Mouse (Mus musculus) hindbrain, embryonic 15.5 days (tissue): Measurements from ENCODE around the gene Csnk1g2. TPM values are rescaled to one million over a fixed set of nuclear protein-coding genes. Genes with fewer than 3 reads are reported as not detected.

Experiments used
- ATAC-seq: fragments of 200-750 bp; cut with Nextera tagmentation; 2 replicates; pipeline ENCODE4 v1.8.0; 2017; ENCODE audit warnings: low read depth, moderate number of reproducible peaks, moderate TSS enrichment; ENCODE audit not compliant: low FRiP score
- H3K27ac ChIP-seq: fragments of 300-500 bp; sonication (generic); replicated peaks from 2 replicates; pipeline ENCODE4 v1.5.1; 2015; ENCODE audit warnings: mild to moderate bottlenecking, inconsistent platforms
- H3K27me3 ChIP-seq: fragments of 300-500 bp; sonication (generic); 2 replicates; pipeline ENCODE4 v1.6.1; 2015; ENCODE audit warnings: control low read depth, inconsistent platforms
- H3K36me3 ChIP-seq: fragments of 300-500 bp; sonication (generic); 2 replicates; pipeline ENCODE4 v1.6.1; 2015; ENCODE audit warnings: control low read depth, inconsistent platforms
- H3K4me1 ChIP-seq: fragments of 300-500 bp; sonication (generic); replicated peaks from 2 replicates; pipeline ENCODE4 v1.6.1; 2015; ENCODE audit warnings: control low read depth, inconsistent platforms
- H3K4me2 ChIP-seq: fragments of 300-500 bp; sonication (generic); 2 replicates; pipeline ENCODE4 v1.6.1; 2015; ENCODE audit warnings: moderate library complexity, mild to moderate bottlenecking, inconsistent platforms
- H3K4me3 ChIP-seq: fragments of 300-500 bp; sonication (generic); 2 replicates; pipeline ENCODE4 v1.5.1; 2015; ENCODE audit warnings: mild to moderate bottlenecking, inconsistent platforms
- H3K9ac ChIP-seq: fragments of 300-500 bp; sonication (generic); 2 replicates; pipeline ENCODE4 v1.6.1; 2015; ENCODE audit warnings: inconsistent platforms
- H3K9me3 ChIP-seq: fragments of 300-500 bp; sonication (generic); 2 replicates; pipeline ENCODE4 v1.6.1; 2016; ENCODE audit warnings: control low read depth, inconsistent platforms
- WGBS: fragments of 180-500 bp; shearing (Covaris S2); methylation state at CpG from one replicate; pipeline ENCODE4 v1.1.7; 2015; 5-methylcytosine and 5-hydroxymethylcytosine counted together
- polyA plus RNA-seq: library from polyadenylated mRNA; unstranded; fragments of >200 nt; fragmentation: Nextera tagmentation; extraction: Ambion mirVana; gene quantifications from 2 replicates; pipeline ENCODE4 v1.2.1, GENCODE M21; 2015

Gene Csnk1g2
- polyA plus RNA-seq, 1 experiment from 2014 or later, result 127 TPM

GRCm38 (mm10) chr10:80619465-80620244 is 3.0 kb upstream of the Csnk1g2 start:
- peaks cover 26% of the 10 kb centered on the region for H3K4me1 ChIP-seq
- H3K9me3 ChIP-seq, result no peaks in the 10 kb centered on the region
- H3K27me3 ChIP-seq, result no peaks in the 10 kb centered on the region
- WGBS, result 28% methylated on average over 8 of the region's 8 CpGs
- no peak overlapping the region for H3K4me2 ChIP-seq
- no peak overlapping the region for H3K4me3 ChIP-seq
- H3K36me3 ChIP-seq, result peaks cover 17% of the 10 kb centered on the region; the same call in 1 of the 2 replicates
- H3K27ac ChIP-seq, result no peak overlapping the region
- no peak overlapping the region for H3K9ac ChIP-seq
- no peak for ATAC-seq

- Histone ChIP-seq H3K36me3 (peaks cover 10% of the 10 kb centered on the region; the same call in 1 of the 2 replicates), H3K27me3 (no peaks in the 10 kb centered on the region), H3K4me1 (peaks cover 33% of the 10 kb centered on the region), H3K27ac (no peak overlapping the region), H3K4me2 (no peak overlapping the region), H3K9ac (no peak overlapping the region), H3K9me3 (no peaks in the 10 kb centered on the region), H3K4me3 (no peak overlapping the region)
- no peak for ATAC-seq
- 87% methylated on average over 9 of the region's 9 CpGs for WGBS
Observed at GRCm38 (mm10) chr10:80620365-80620764, 2.3 kb upstream of the Csnk1g2 start.

GRCm38 (mm10) chr10:80620796-80621689 is 1.6 kb upstream of the Csnk1g2 start:
- Histone ChIP-seq H3K36me3 (peaks cover 5% of the 10 kb centered on the region; the same call in 1 of the 2 replicates), H3K4me2 (peak overlapping the region; percentile 75), H3K27ac (peak overlapping the region; percentile 97), H3K9me3 (no peaks in the 10 kb centered on the region), H3K27me3 (no peaks in the 10 kb centered on the region), H3K4me1 (peaks cover 38% of the 10 kb centered on the region), H3K4me3 (peak overlapping the region; percentile 80), H3K9ac (peak overlapping the region; percentile 47)
- 56% methylated on average over 16 of the region's 16 CpGs for WGBS
- ATAC-seq, result no peak

GRCm38 (mm10) chr10:80621690-80621939 is 1.0 kb upstream of the Csnk1g2 start:
- Histone ChIP-seq H3K36me3 (no peaks in the 10 kb centered on the region), H3K27me3 (no peaks in the 10 kb centered on the region), H3K27ac (peak overlapping the region; percentile 97), H3K4me3 (peak overlapping the region; percentile 80), H3K9ac (peak overlapping the region; percentile 47), H3K4me2 (peak overlapping the region; percentile 75), H3K9me3 (no peaks in the 10 kb centered on the region), H3K4me1 (peaks cover 38% of the 10 kb centered on the region)
- peak; percentile 0; the same call in 1 of the 2 replicates for ATAC-seq
- WGBS, result 2% methylated on average over 9 of the region's 9 CpGs

GRCm38 (mm10) chr10:80621940-80622660 is 538 bp upstream of the Csnk1g2 start:
- Histone ChIP-seq H3K9me3 (no peaks in the 10 kb centered on the region), H3K4me3 (peak overlapping the region; percentile 80), H3K27me3 (no peaks in the 10 kb centered on the region), H3K27ac (peak overlapping the region; percentile 97), H3K36me3 (no peaks in the 10 kb centered on the region), H3K9ac (peak overlapping the region; percentile 56), H3K4me1 (peaks cover 38% of the 10 kb centered on the region), H3K4me2 (peak overlapping the region; percentile 97)
- WGBS, result under 1% methylated on average over 64 of the region's 64 CpGs
- peak; percentile 97 for ATAC-seq

GRCm38 (mm10) chr10:80623457-80624191 is 986 bp downstream of the Csnk1g2 start:
- Histone ChIP-seq H3K4me1 (peaks cover 45% of the 10 kb centered on the region), H3K9ac (peak overlapping the region; percentile 78), H3K27me3 (no peaks in the 10 kb centered on the region), H3K4me2 (peak overlapping the region; percentile 97), H3K36me3 (no peaks in the 10 kb centered on the region), H3K4me3 (peak overlapping the region; percentile 80), H3K27ac (peak overlapping the region; percentile 82), H3K9me3 (no peaks in the 10 kb centered on the region)
- no peak for ATAC-seq
- WGBS, result 16% methylated on average over 15 of the region's 15 CpGs

GRCm38 (mm10) chr10:80625764-80626163 is 3.1 kb downstream of the Csnk1g2 start:
- H3K27me3 ChIP-seq, result no peaks in the 10 kb centered on the region
- 90% methylated on average over 4 of the region's 4 CpGs for WGBS
- no peak overlapping the region for H3K27ac ChIP-seq
- ATAC-seq, result no peak
- no peaks in the 10 kb centered on the region for H3K9me3 ChIP-seq
- peaks cover 56% of the 10 kb centered on the region for H3K4me1 ChIP-seq
- H3K9ac ChIP-seq, result no peak overlapping the region
- no peaks in the 10 kb centered on the region for H3K36me3 ChIP-seq
- no peak overlapping the region for H3K4me3 ChIP-seq
- no peak overlapping the region for H3K4me2 ChIP-seq

- Histone ChIP-seq H3K27ac (no peak overlapping the region), H3K4me3 (no peak overlapping the region), H3K4me2 (no peak overlapping the region), H3K36me3 (no peaks in the 10 kb centered on the region), H3K9me3 (no peaks in the 10 kb centered on the region), H3K4me1 (peaks cover 48% of the 10 kb centered on the region), H3K9ac (no peak overlapping the region), H3K27me3 (no peaks in the 10 kb centered on the region)
- no peak for ATAC-seq
- 69% methylated on average over 2 of the region's 2 CpGs for WGBS
Observed at GRCm38 (mm10) chr10:80627685-80628084, 5.0 kb downstream of the Csnk1g2 start.

GRCm38 (mm10) chr10:80628925-80629324 is 6.3 kb downstream of the Csnk1g2 start:
- no peaks in the 10 kb centered on the region for H3K27me3 ChIP-seq
- H3K4me2 ChIP-seq, result no peak overlapping the region
- 80% methylated on average over 9 of the region's 9 CpGs for WGBS
- H3K9ac ChIP-seq, result no peak overlapping the region
- H3K4me3 ChIP-seq, result no peak overlapping the region
- H3K27ac ChIP-seq, result no peak overlapping the region
- no peaks in the 10 kb centered on the region for H3K9me3 ChIP-seq
- no peak for ATAC-seq
- H3K36me3 ChIP-seq, result no peaks in the 10 kb centered on the region
- H3K4me1 ChIP-seq, result peaks cover 37% of the 10 kb centered on the region

GRCm38 (mm10) chr10:80635345-80635744 is 12.7 kb downstream of the Csnk1g2 start:
- H3K27me3 ChIP-seq, result no peaks in the 10 kb centered on the region

GRCm38 (mm10) chr10:80646936-80647335 is 24.3 kb downstream of the Csnk1g2 start:
- H3K9me3 ChIP-seq, result no peaks in the 10 kb centered on the region
- no peak for ATAC-seq
- whole genome bisulfite sequencing, result 96% methylated on average over 10 of the region's 10 CpGs
- no peak overlapping the region for H3K27ac ChIP-seq
- no peak overlapping the region for H3K4me3 ChIP-seq
- no peaks in the 10 kb centered on the region for H3K4me1 ChIP-seq
- H3K9ac ChIP-seq, result no peak overlapping the region
- no peaks in the 10 kb centered on the region for H3K27me3 ChIP-seq
- no peak overlapping the region for H3K4me2 ChIP-seq
- peaks cover 50% of the 10 kb centered on the region for H3K36me3 ChIP-seq

More at GRCm38 (mm10) chr10:80635345-80635744, 12.7 kb downstream of the Csnk1g2 start:
- no peak for ATAC-seq
- no peak overlapping the region for H3K4me2 ChIP-seq
- no peaks in the 10 kb centered on the region for H3K4me1 ChIP-seq
- H3K27ac ChIP-seq, result no peak overlapping the region
- WGBS, result 88% methylated on average over 6 of the region's 6 CpGs
- no peak overlapping the region for H3K4me3 ChIP-seq
- H3K9ac ChIP-seq, result no peak overlapping the region
- H3K9me3 ChIP-seq, result no peaks in the 10 kb centered on the region
- H3K36me3 ChIP-seq, result peaks cover 55% of the 10 kb centered on the region
